ENCODE assay signal across 8 mouse cellular contexts in the genomic region with DNA sequence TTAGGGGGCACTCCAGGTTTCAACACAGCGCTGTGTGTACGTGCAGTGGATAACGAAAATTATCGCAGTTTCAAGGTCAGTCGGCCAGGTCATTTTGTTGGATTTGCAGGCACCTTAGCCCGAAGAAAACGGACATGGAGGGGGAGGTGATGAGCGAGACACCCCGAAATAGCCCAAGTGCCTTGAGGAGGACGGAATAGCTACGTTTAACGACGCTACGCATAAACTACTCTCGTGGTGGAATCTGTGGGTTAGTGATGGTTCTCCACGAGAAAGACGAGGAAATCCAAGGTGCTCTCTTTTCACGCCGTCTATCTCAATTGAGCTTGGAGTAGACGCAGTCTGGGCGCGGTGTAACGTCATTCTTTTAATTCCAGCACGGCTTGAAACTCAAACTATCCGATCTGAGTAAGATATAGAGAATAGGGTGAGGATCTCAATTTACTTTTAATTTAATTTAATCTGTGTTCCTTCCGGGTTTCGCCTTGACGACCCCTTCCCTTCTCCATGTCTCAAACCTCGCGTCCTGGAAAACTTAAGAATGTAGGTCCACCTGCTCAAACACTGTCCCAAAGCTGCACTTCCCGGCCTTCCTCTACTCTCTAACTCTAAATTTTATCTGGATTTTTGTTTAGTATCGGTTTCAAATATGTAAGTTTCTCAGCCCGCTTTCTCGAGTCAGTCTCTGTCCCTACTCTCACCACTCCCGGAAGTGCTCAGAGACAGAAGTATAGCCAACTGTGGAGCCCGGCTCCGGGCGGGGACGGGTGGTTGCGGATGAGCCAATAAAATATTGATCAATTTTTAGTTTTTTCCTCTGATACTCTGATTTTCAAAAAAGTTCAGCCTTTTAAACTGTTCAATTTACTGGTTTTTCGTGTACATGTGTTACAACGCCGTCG. TPM values are rescaled to one million over a fixed set of nuclear protein-coding genes. Genes with fewer than 3 reads are reported as not detected.
A peak's percentile ranks its signal among the peaks of the same experiment; 100 is the strongest.
DNase-seq lines count a peak whose midpoint lies in the region; ATAC-seq and TF ChIP-seq lines count a peak whose summit lies in the region.

No protein-coding gene starts in this region.

- H3K9ac ChIP-seq in embryonic facial prominence, embryonic 11.5 days (replicated peaks; ENCODE audit: low read length), result no peak overlapping the region
- no peak overlapping the region for H3K9ac ChIP-seq in hindbrain, embryonic 16.5 days (ENCODE audit: low read depth, low read length)

- no peaks in the 10 kb centered on the region for H3K9me3 ChIP-seq in embryonic facial prominence, embryonic 11.5 days (replicated peaks; ENCODE audit: control insufficient read depth, low read length)
- H3K9me3 ChIP-seq in hindbrain, embryonic 16.5 days (ENCODE audit: control insufficient read depth, low read length), result peaks cover under 1% of the 10 kb centered on the region

- 5% methylated on average over 44 of the region's 44 CpGs for WGBS in lung, adult 2 months
- under 1% methylated on average over 44 of the region's 44 CpGs for WGBS in embryonic facial prominence, embryonic 11.5 days
- 1% methylated on average over 44 of the region's 44 CpGs for WGBS in hindbrain, embryonic 16.5 days

- H3K4me2 ChIP-seq in embryonic facial prominence, embryonic 11.5 days (ENCODE audit: low read depth, low read length), result peak overlapping the region; percentile 39
- H3K4me2 ChIP-seq in hindbrain, embryonic 16.5 days (ENCODE audit: low read length), result peak overlapping the region; percentile 61

- H3K27me3 ChIP-seq in embryonic facial prominence, embryonic 11.5 days (ENCODE audit: control insufficient read depth, insufficient read depth, low read length), result 0 out of 2 replicates have a peak, but pooled peaks cover 2% of the 10 kb centered on the region
- H3K27me3 ChIP-seq in hindbrain, embryonic 16.5 days (replicated peaks; ENCODE audit: control insufficient read depth, insufficient read depth, low read length), result peaks cover 34% of the 10 kb centered on the region

- ATAC-seq in embryonic facial prominence, embryonic 11.5 days (replicated peaks; ENCODE audit: insufficient number of reproducible peaks, low FRiP score, low TSS enrichment, low read depth), result no peak
- ATAC-seq in hindbrain, embryonic 16.5 days, result no peak
- ATAC-seq in megakaryocyte-erythroid progenitor cell, adult 5-6 weeks (replicated peaks; ENCODE audit: low FRiP score, low TSS enrichment, poor library complexity, severe bottlenecking), result peak; percentile 46; the same call in 1 of the 2 replicates

- no peak for TF ChIP-seq CTCF in lung, adult 2 months (IDR thresholded peaks at IDR 0.05; ENCODE audit: insufficient read depth, low read length)

- no peak overlapping the region for H3K27ac ChIP-seq in embryonic facial prominence, embryonic 11.5 days (replicated peaks; ENCODE audit: low read depth, low read length)
- H3K27ac ChIP-seq in hindbrain, embryonic 16.5 days (ENCODE audit: low read depth, low read length), result no peak overlapping the region

- H3K4me1 ChIP-seq in lung, adult 2 months (ENCODE audit: control insufficient read depth, insufficient read depth, low read length), result no peaks in the 10 kb centered on the region
- H3K4me1 ChIP-seq in embryonic facial prominence, embryonic 11.5 days (ENCODE audit: control insufficient read depth, insufficient read depth, low read length), result no peaks in the 10 kb centered on the region
- peaks cover 3% of the 10 kb centered on the region for H3K4me1 ChIP-seq in hindbrain, embryonic 16.5 days (ENCODE audit: control insufficient read depth, insufficient read depth, low read depth, low read length)

- TF ChIP-seq POLR2A in lung, adult 2 months (IDR thresholded peaks at IDR 0.05; ENCODE audit: borderline replicate concordance, extremely low read depth, low read depth, low read length), result no peak

- no peaks in the 10 kb centered on the region for H3K36me3 ChIP-seq in embryonic facial prominence, embryonic 11.5 days (replicated peaks; ENCODE audit: control insufficient read depth, insufficient read depth, low read depth, low read length)
- H3K36me3 ChIP-seq in hindbrain, embryonic 16.5 days (ENCODE audit: control insufficient read depth, insufficient read depth, low read length), result no peaks in the 10 kb centered on the region

- H3K4me3 ChIP-seq in lung, adult 2 months (replicated peaks; ENCODE audit: extremely low read depth, low read depth, low read length), result peak overlapping the region; percentile 63
- peak overlapping the region; percentile 44 for H3K4me3 ChIP-seq in embryonic facial prominence, embryonic 11.5 days (ENCODE audit: low read depth, low read length)
- peak overlapping the region; percentile 36 for H3K4me3 ChIP-seq in hindbrain, embryonic 16.5 days (ENCODE audit: low read length)

- no peak for DNase-seq in lung, adult 2 months
- no peak for DNase-seq in lung, postnatal 25 days (ENCODE audit: low spot score)
- peak; percentile 38 for DNase-seq in embryonic facial prominence, embryonic 11.5 days (ENCODE audit: low spot score)
- DNase-seq in thymus, postnatal 0 days (ENCODE audit: low spot score), result peak; percentile 54
- no peak for DNase-seq in frontal cortex, postnatal 14 days (ENCODE audit: low spot score in 2 of 2)
- no peak for DNase-seq in adrenal gland, postnatal 10 days

RNA-seq across cellular contexts. Expression of a gene that starts 10.6 kb away (rescaled TPM):
- polyA plus RNA-seq in lung, adult 2 months (2012; rRNA removed), result 0.33 and 0.34 TPM in 2 replicates
- polyA plus RNA-seq in embryonic facial prominence, embryonic 11.5 days (2014; fragmentation: Nextera tagmentation; extraction: Ambion mirVana), result 0.25 and 0.50 TPM in 2 replicates
- polyA plus RNA-seq in hindbrain, embryonic 16.5 days (2015; fragmentation: Nextera tagmentation; extraction: Ambion mirVana), result not detected in 2 replicates
- total RNA-seq in megakaryocyte-erythroid progenitor cell, adult 5-6 weeks (2014; fragmentation: Nextera tagmentation), result not detected in 2 replicates
- total RNA-seq in megakaryocyte-erythroid progenitor cell, adult 5-6 weeks (2017), result 0.19 and 0.89 TPM in 2 replicates
- polyA plus RNA-seq in thymus, postnatal 0 days (2015; fragmentation: Nextera tagmentation; extraction: Ambion mirVana), result 645 and 679 TPM in 2 replicates
- total RNA-seq in adrenal gland, postnatal 10 days (2021), result not detected

RNA-seq across cellular contexts. Expression of a gene that starts 15.2 kb away (rescaled TPM):
- 0.87 and 1.8 TPM in 2 replicates for polyA plus RNA-seq in lung, adult 2 months (2012; rRNA removed)
- 4.2 and 20.5 TPM in 2 replicates for polyA plus RNA-seq in embryonic facial prominence, embryonic 11.5 days (2014; fragmentation: Nextera tagmentation; extraction: Ambion mirVana)
- not detected in 2 replicates for polyA plus RNA-seq in hindbrain, embryonic 16.5 days (2015; fragmentation: Nextera tagmentation; extraction: Ambion mirVana)
- 11.1 TPM in 1 of 2 replicates, not detected in the other for total RNA-seq in megakaryocyte-erythroid progenitor cell, adult 5-6 weeks (2014; fragmentation: Nextera tagmentation)
- total RNA-seq in megakaryocyte-erythroid progenitor cell, adult 5-6 weeks (2017), result 482 and 578 TPM in 2 replicates
- 49.6 and 71.7 TPM in 2 replicates for polyA plus RNA-seq in thymus, postnatal 0 days (2015; fragmentation: Nextera tagmentation; extraction: Ambion mirVana)
- 100 to 1,000 TPM; 239 to 319 TPM for total RNA-seq in adrenal gland, postnatal 10 days (2021)

RNA-seq across cellular contexts. Expression of a gene that starts 15.5 kb away (rescaled TPM):
- 0.74 and 3.1 TPM in 2 replicates for polyA plus RNA-seq in lung, adult 2 months (2012; rRNA removed)
- polyA plus RNA-seq in embryonic facial prominence, embryonic 11.5 days (2014; fragmentation: Nextera tagmentation; extraction: Ambion mirVana), result 15.9 and 24.3 TPM in 2 replicates
- 0.70 and 0.87 TPM in 2 replicates for polyA plus RNA-seq in hindbrain, embryonic 16.5 days (2015; fragmentation: Nextera tagmentation; extraction: Ambion mirVana)
- 142 and 423 TPM in 2 replicates for total RNA-seq in megakaryocyte-erythroid progenitor cell, adult 5-6 weeks (2014; fragmentation: Nextera tagmentation)
- total RNA-seq in megakaryocyte-erythroid progenitor cell, adult 5-6 weeks (2017), result 812 and 1,118 TPM in 2 replicates
- polyA plus RNA-seq in thymus, postnatal 0 days (2015; fragmentation: Nextera tagmentation; extraction: Ambion mirVana), result 25.8 and 33.9 TPM in 2 replicates
- 100 to 1,000 TPM; 299 to 338 TPM for total RNA-seq in adrenal gland, postnatal 10 days (2021)

RNA-seq across cellular contexts. Expression of a gene that starts 21.0 kb away (rescaled TPM):
- polyA plus RNA-seq in lung, adult 2 months (2012; rRNA removed), result 5.1 and 5.2 TPM in 2 replicates
- 31.9 and 34.5 TPM in 2 replicates for polyA plus RNA-seq in embryonic facial prominence, embryonic 11.5 days (2014; fragmentation: Nextera tagmentation; extraction: Ambion mirVana)
- polyA plus RNA-seq in hindbrain, embryonic 16.5 days (2015; fragmentation: Nextera tagmentation; extraction: Ambion mirVana), result 6.5 and 6.7 TPM in 2 replicates
- total RNA-seq in megakaryocyte-erythroid progenitor cell, adult 5-6 weeks (2014; fragmentation: Nextera tagmentation), result 56.5 and 110 TPM in 2 replicates
- 136 and 141 TPM in 2 replicates for total RNA-seq in megakaryocyte-erythroid progenitor cell, adult 5-6 weeks (2017)
- polyA plus RNA-seq in thymus, postnatal 0 days (2015; fragmentation: Nextera tagmentation; extraction: Ambion mirVana), result 37.1 and 39.2 TPM in 2 replicates
- 100 to 1,000 TPM; 136 to 154 TPM for total RNA-seq in adrenal gland, postnatal 10 days (2021)

RNA-seq across cellular contexts. Expression of a gene that starts 22.6 kb away (rescaled TPM):
- polyA plus RNA-seq in lung, adult 2 months (2012; rRNA removed), result 0.54 and 1.1 TPM in 2 replicates
- polyA plus RNA-seq in embryonic facial prominence, embryonic 11.5 days (2014; fragmentation: Nextera tagmentation; extraction: Ambion mirVana), result 99.8 and 102 TPM in 2 replicates
- 3.0 and 5.8 TPM in 2 replicates for polyA plus RNA-seq in hindbrain, embryonic 16.5 days (2015; fragmentation: Nextera tagmentation; extraction: Ambion mirVana)
- total RNA-seq in megakaryocyte-erythroid progenitor cell, adult 5-6 weeks (2014; fragmentation: Nextera tagmentation), result 19.5 and 69.6 TPM in 2 replicates
- total RNA-seq in megakaryocyte-erythroid progenitor cell, adult 5-6 weeks (2017), result 882 and 1,306 TPM in 2 replicates
- 178 and 206 TPM in 2 replicates for polyA plus RNA-seq in thymus, postnatal 0 days (2015; fragmentation: Nextera tagmentation; extraction: Ambion mirVana)
- total RNA-seq in adrenal gland, postnatal 10 days (2021), result 100 to 1,000 TPM; 237 to 260 TPM

Comparison
In these comparisons a context has a peak if more than half of its experiments do, and no peak if none do; other contexts are left out.
1. DNase-seq: peak in embryonic facial prominence, embryonic 11.5 days (single experiment) and thymus, postnatal 0 days (single experiment); none in lung, adult 2 months (single experiment), lung, postnatal 25 days (single experiment), frontal cortex, postnatal 14 days (0 of 2) and adrenal gland, postnatal 10 days (single experiment).
2. RNA of a gene that starts 10.6 kb away (polyA plus RNA-seq): 645 to 679 TPM in thymus, postnatal 0 days; 0.25 to 0.50 TPM in embryonic facial prominence, embryonic 11.5 days, 0.33 to 0.34 TPM in lung, adult 2 months and not detected in hindbrain, embryonic 16.5 days; every median in the first group is over 100 times any median in the second.
3. Peak in every context shown above with its lines, with median percentiles within 50 percentile points of each other: H3K4me3 ChIP-seq.